Mouse (Mus musculus) CH12.LX (cell line): ENCODE measurements around the gene Ffar4. TPM values are rescaled to one million over a fixed set of nuclear protein-coding genes. Genes with fewer than 3 reads are reported as not detected.

Source experiments
- DNase-seq: peaks from one replicate; pipeline ENCODE4 v3.0.0-alpha.2; 2013; ENCODE audit errors: extremely low read depth
- H3K27ac ChIP-seq: 2 replicates; pipeline ENCODE4 v1.5.1; 2012; ENCODE audit warnings: low read depth, mild to moderate bottlenecking, control low read depth, moderate library complexity; ENCODE audit not compliant: insufficient read depth
- H3K27me3 ChIP-seq: replicated peaks from 2 replicates; pipeline ENCODE3; 2012; ENCODE audit warnings: inconsistent platforms
- H3K36me3 ChIP-seq, 2 experiments: replicated peaks in 1 of 2; 2 replicates each; pipeline versions ENCODE3 to v1.6.1; 2012; ENCODE audit warnings: inconsistent platforms in 1 of 2, low read length in 1 of 2, mild to moderate bottlenecking in 1 of 2, mixed read lengths in 1 of 2, moderate library complexity in 1 of 2; ENCODE audit not compliant: control insufficient read depth in 1 of 2, insufficient read depth in 1 of 2
- H3K4me1 ChIP-seq, 2 experiments: 2 replicates each; pipeline ENCODE4 v1.6.1; 2012; ENCODE audit warnings: inconsistent platforms in 1 of 2, moderate library complexity in 1 of 2; ENCODE audit not compliant: insufficient read depth in 2 of 2, control insufficient read depth in 1 of 2
- H3K4me2 ChIP-seq: 2 replicates; pipeline ENCODE4 v1.6.1; 2012; ENCODE audit warnings: low read depth, mild to moderate bottlenecking, control low read depth; ENCODE audit not compliant: poor library complexity, insufficient read depth, severe bottlenecking
- H3K4me3 ChIP-seq, 3 experiments: fragments of 150-350 bp in 1 of 3; sonication (generic) in 1 of 3; replicated peaks in 1 of 3; 2 replicates each; pipeline versions ENCODE3 to v1.5.1; 2011 to 2012; ENCODE audit warnings: low read depth in 2 of 3, low read length in 2 of 3, mild to moderate bottlenecking in 2 of 3, moderate library complexity in 2 of 3, control low read depth in 1 of 3, improper control_type of control experiment in 1 of 3, inconsistent platforms in 1 of 3, mixed read lengths in 1 of 3; ENCODE audit not compliant: poor library complexity in 1 of 3
- H3K79me2 ChIP-seq: replicated peaks from 2 replicates; pipeline ENCODE4 v1.6.1; 2012; ENCODE audit warnings: mild to moderate bottlenecking, moderate library complexity; ENCODE audit not compliant: control insufficient read depth, poor library complexity, insufficient read depth, severe bottlenecking; ENCODE audit errors: extremely low read depth
- H3K9ac ChIP-seq: 2 replicates; pipeline ENCODE4 v1.6.1; 2012; ENCODE audit warnings: low read depth, mild to moderate bottlenecking, control low read depth, moderate library complexity; ENCODE audit not compliant: insufficient read depth
- H3K9me3 ChIP-seq: replicated peaks from 2 replicates; pipeline ENCODE3; 2012; ENCODE audit warnings: low read length, inconsistent platforms, mixed read lengths
- BHLHE40 ChIP-seq: IDR thresholded peaks from 2 replicates; pipeline ENCODE4 v1.6.1; 2011; ENCODE audit warnings: mild to moderate bottlenecking, low read depth, low read length, improper control_type of control experiment
- CTCF ChIP-seq, 2 experiments: IDR thresholded peaks in 1 of 2; conservative IDR thresholded peaks in 1 of 2; 2 replicates each; pipeline ENCODE4 v1.5.1; 2011 to 2012; ENCODE audit warnings: low read depth in 2 of 2, low read length in 2 of 2, improper control_type of control experiment in 1 of 2, inconsistent platforms in 1 of 2, mild to moderate bottlenecking in 1 of 2, moderate library complexity in 1 of 2
- E2F4 ChIP-seq: IDR thresholded peaks from 2 replicates; pipeline ENCODE4 v1.6.1; 2011; ENCODE audit warnings: low read depth, low read length, improper control_type of control experiment; ENCODE audit not compliant: insufficient replicate concordance
- ELF1 ChIP-seq: IDR thresholded peaks from 2 replicates; pipeline ENCODE4 v1.6.1; 2014; ENCODE audit warnings: low read depth, mild to moderate bottlenecking, inconsistent platforms, low read length, improper control_type of control experiment
- GABPA ChIP-seq: IDR thresholded peaks from 2 replicates; pipeline ENCODE4 v1.6.1; 2012; ENCODE audit warnings: low read depth, low read length, improper control_type of control experiment, inconsistent platforms; ENCODE audit not compliant: insufficient replicate concordance
- JUND ChIP-seq: conservative IDR thresholded peaks from 2 replicates; pipeline ENCODE4 v1.6.1; 2011; ENCODE audit warnings: low read depth, low read length, improper control_type of control experiment
- KAT2A ChIP-seq: IDR thresholded peaks from 2 replicates; pipeline ENCODE4 v1.6.1; 2012; ENCODE audit warnings: low read length, improper control_type of control experiment, inconsistent platforms; ENCODE audit not compliant: insufficient replicate concordance
- MAX ChIP-seq: IDR thresholded peaks from 2 replicates; pipeline ENCODE4 v1.6.1; 2011; ENCODE audit warnings: low read length, improper control_type of control experiment
- MAZ ChIP-seq: IDR thresholded peaks from 2 replicates; pipeline ENCODE4 v1.6.1; 2012; ENCODE audit warnings: low read depth, mild to moderate bottlenecking, inconsistent platforms, low read length, improper control_type of control experiment, moderate library complexity
- MEF2A ChIP-seq: IDR thresholded peaks from 2 replicates; pipeline ENCODE4 v1.6.1; 2014; ENCODE audit warnings: low read depth, mild to moderate bottlenecking, inconsistent platforms, low read length, improper control_type of control experiment, borderline replicate concordance
- MXI1 ChIP-seq: IDR thresholded peaks from 2 replicates; pipeline ENCODE4 v1.6.1; 2011; ENCODE audit warnings: mild to moderate bottlenecking, low read depth, low read length, improper control_type of control experiment
- NRF1 ChIP-seq: IDR thresholded peaks from 2 replicates; pipeline ENCODE4 v1.6.1; 2014; ENCODE audit warnings: low read depth, mild to moderate bottlenecking, inconsistent platforms, low read length, improper control_type of control experiment, moderate library complexity
- RAD21 ChIP-seq: IDR thresholded peaks from 2 replicates; pipeline ENCODE4 v1.6.1; 2011; ENCODE audit warnings: low read depth, mild to moderate bottlenecking, low read length, improper control_type of control experiment, moderate library complexity
- SIN3A ChIP-seq: IDR thresholded peaks from 2 replicates; pipeline ENCODE4 v1.6.1; 2012; ENCODE audit warnings: low read length, improper control_type of control experiment, inconsistent platforms
- SMC3 ChIP-seq: IDR thresholded peaks from 2 replicates; pipeline ENCODE4 v1.6.1; 2011; ENCODE audit warnings: low read depth, low read length, improper control_type of control experiment
- TBP ChIP-seq: conservative IDR thresholded peaks from 2 replicates; pipeline ENCODE4 v1.6.1; 2011; ENCODE audit warnings: low read depth, low read length, improper control_type of control experiment
- TCF12 ChIP-seq: IDR thresholded peaks from 2 replicates; pipeline ENCODE4 v1.6.1; 2014; ENCODE audit warnings: low read depth, mild to moderate bottlenecking, inconsistent platforms, low read length, improper control_type of control experiment
- ZC3H11A ChIP-seq: IDR thresholded peaks from 2 replicates; pipeline ENCODE4 v1.6.1; 2012; ENCODE audit warnings: low read depth, mild to moderate bottlenecking, inconsistent platforms, low read length, improper control_type of control experiment
- ZKSCAN1 ChIP-seq: IDR thresholded peaks from 2 replicates; pipeline ENCODE4 v1.6.1; 2012; ENCODE audit warnings: low read depth, inconsistent platforms, low read length, improper control_type of control experiment, borderline replicate concordance
- ZMIZ1 ChIP-seq: IDR thresholded peaks from 2 replicates; pipeline ENCODE4 v1.6.1; 2012; ENCODE audit warnings: low read depth, mild to moderate bottlenecking, inconsistent platforms, low read length, improper control_type of control experiment
- dilution Hi-C: fragments of 300-500 bp; cut with MboI; formaldehyde crosslinking; loops from 2 replicates; pipeline ENCODE4 v1.14.3; 2020; ENCODE audit warnings: low sequenced_read_pairs; ENCODE audit not compliant: extremely low pct_unique_long_range_greater_than_20kb, extremely low pct_ligation_motif_present
- in situ Hi-C: fragments of 300-500 bp; cut with MboI; formaldehyde crosslinking; loops from 3 replicates; pipeline ENCODE4 v1.14.3; 2019; ENCODE audit warnings: low sequenced_read_pairs, low pct_ligation_motif_present, low pct_unique_long_range_greater_than_20kb, mixed read lengths
- polyA plus RNA-seq: library from polyadenylated mRNA; unstranded; fragments of >175 nt; gene quantifications from 2 replicates; pipeline ENCODE4 v1.2.1, GENCODE M21; 2012; ENCODE audit warnings: low read depth; ENCODE audit not compliant: insufficient read length
- total RNA-seq, 2 experiments: library from RNA; depleted of rRNA; stranded (reverse); fragments of 300-350 nt in 1 of 2; fragments of >200 nt in 1 of 2; gene quantifications; 2 replicates each; pipeline ENCODE4 v1.2.3; 2012 to 2014

The Ffar4 gene
- total and polyA plus RNA-seq, 3 experiments: not detected

- Histone ChIP-seq H3K4me2 (no peak overlapping the region), H3K9me3 (no peaks in the 10 kb centered on the region), H3K27me3 (no peaks in the 10 kb centered on the region), H3K4me1 (no peaks in the 10 kb centered on the region)
- DNase-seq: no peak
- in situ Hi-C loops: no loop called here
- TF ChIP-seq NRF1 (no peak), MAX (no peak), KAT2A (no peak), MEF2A (no peak), ELF1 (no peak), SIN3A (no peak), GABPA (no peak), TCF12 (no peak), ZKSCAN1 (no peak), RAD21 (no peak), ZMIZ1 (no peak), CTCF (conservative IDR thresholded peaks at IDR 0.05 in 1 of 2, IDR thresholded peaks at IDR 0.05 in 1 of 2; ENCODE audit: low read depth in 2 of 2, low read length in 2 of 2) (no peak), TBP (no peak), BHLHE40 (no peak), ZC3H11A (no peak), MXI1 (no peak), MAZ (no peak), JUND (no peak)
- TF ChIP-seq, all 38 proteins: peak for 0
- Histone ChIP-seq H3K79me2 (no peaks in the 10 kb centered on the region), H3K36me3 (peaks cover 30 to 57% of the 10 kb centered on the region in 2 experiments), H3K27ac (no peak overlapping the region), H3K4me3 (no peak overlapping the region), H3K9ac (no peak overlapping the region)
- dilution Hi-C loops: no loop called here
Observed at GRCm38 (mm10) chr19:38075051-38075450, 21.8 kb upstream of the Ffar4 start.

GRCm38 (mm10) chr19:38076251-38076650 lies 20.6 kb upstream of the Ffar4 start:
- in situ Hi-C loops: no loop called here

More at GRCm38 (mm10) chr19:38076251-38076650, 20.6 kb upstream of the Ffar4 start:
- DNase-seq: no peak
- dilution Hi-C loops: no loop called here
- H3K27ac ChIP-seq: no peak overlapping the region
- no peaks in the 10 kb centered on the region for H3K9me3 ChIP-seq
- no peak overlapping the region for H3K4me3 ChIP-seq
- H3K36me3 ChIP-seq: peaks cover 18 to 45% of the 10 kb centered on the region in 2 experiments
- H3K79me2 ChIP-seq: no peaks in the 10 kb centered on the region
- H3K4me1 ChIP-seq: peaks cover 0 to 2% of the 10 kb centered on the region in 2 experiments; a peak in 2 of 4 replicates
- H3K9ac ChIP-seq: no peak overlapping the region
- no peaks in the 10 kb centered on the region for H3K27me3 ChIP-seq
- TF ChIP-seq RAD21: peak; percentile 45
- TF ChIP-seq CTCF (conservative IDR thresholded peaks at IDR 0.05 in 1 of 2, IDR thresholded peaks at IDR 0.05 in 1 of 2; ENCODE audit: low read depth in 2 of 2, low read length in 2 of 2): peak in 1 of 2 experiments; percentile 41; a peak in 2 of 4 replicates
- peak; percentile 49 for TF ChIP-seq SMC3
- TF ChIP-seq SIN3A: no peak
- TF ChIP-seq E2F4: no peak
- H3K4me2 ChIP-seq: no peak overlapping the region
